Mouse (Mus musculus) MEL (cell line): ENCODE measurements at regions not wholly inside any gene's neighbourhood (a gene's known extent, or its start where the extent isn't known, plus 50 kb on each side); places are given as distances from the start of the nearest gene placed in this dataset.

Experiments used
- DNase-seq: peaks from one replicate; pipeline ENCODE4 v3.0.0; 2011; ENCODE audit warnings: low read depth, low spot score
- H3K27ac ChIP-seq: 2 replicates; pipeline ENCODE4 v1.5.1; 2012; ENCODE audit warnings: low read depth, mild to moderate bottlenecking, control low read depth, low read length, moderate library complexity; ENCODE audit not compliant: control insufficient read depth
- H3K27me3 ChIP-seq, 2 experiments: fragments of 150-350 bp in 1 of 2; sonication (generic) in 1 of 2; 2 replicates each; pipeline ENCODE4 v1.6.1; 2012; ENCODE audit warnings: low read length in 2 of 2, mild to moderate bottlenecking in 2 of 2, improper control_type of control experiment in 1 of 2, moderate library complexity in 1 of 2; ENCODE audit not compliant: insufficient read depth in 2 of 2, control insufficient read depth in 1 of 2
- H3K36me3 ChIP-seq, 2 experiments: 2 replicates each; pipeline ENCODE4 v1.6.1; 2012 to 2014; ENCODE audit warnings: low read length in 2 of 2, improper control_type of control experiment in 1 of 2, inconsistent platforms in 1 of 2, mild to moderate bottlenecking in 1 of 2; ENCODE audit not compliant: insufficient read depth in 2 of 2, control insufficient read depth in 1 of 2
- H3K4me1 ChIP-seq, 2 experiments: fragments of 150-350 bp in 1 of 2; sonication (generic) in 1 of 2; 2 replicates each; pipeline ENCODE4 v1.6.1; 2012; ENCODE audit warnings: low read length in 2 of 2, improper control_type of control experiment in 1 of 2, mild to moderate bottlenecking in 1 of 2; ENCODE audit not compliant: insufficient read depth in 2 of 2, control insufficient read depth in 1 of 2
- H3K4me3 ChIP-seq, 2 experiments: fragments of 150-350 bp in 1 of 2; sonication (generic) in 1 of 2; 2 replicates each; pipeline ENCODE4 v1.5.1; 2012; ENCODE audit warnings: low read depth in 2 of 2, low read length in 2 of 2, mild to moderate bottlenecking in 2 of 2, moderate library complexity in 2 of 2, control low read depth in 1 of 2, improper control_type of control experiment in 1 of 2; ENCODE audit not compliant: control insufficient read depth in 1 of 2, insufficient read depth in 1 of 2
- H3K79me2 ChIP-seq: 2 replicates; pipeline ENCODE4 v1.6.1; 2012; ENCODE audit warnings: mild to moderate bottlenecking, low read length, moderate library complexity; ENCODE audit not compliant: control insufficient read depth, poor library complexity, insufficient read depth
- H3K9ac ChIP-seq: 2 replicates; pipeline ENCODE4 v1.6.1; 2012; ENCODE audit warnings: low read depth, mild to moderate bottlenecking, control low read depth, low read length, moderate library complexity; ENCODE audit not compliant: control insufficient read depth, poor library complexity, severe bottlenecking
- H3K9me3 ChIP-seq: fragments of 150-350 bp; sonication (generic); replicated peaks from 2 replicates; pipeline ENCODE4 v1.6.1; 2012; ENCODE audit warnings: mild to moderate bottlenecking, low read length, improper control_type of control experiment, moderate library complexity; ENCODE audit not compliant: insufficient read depth
- BHLHE40 ChIP-seq: IDR thresholded peaks from 2 replicates; pipeline ENCODE4 v1.6.1; 2012; ENCODE audit warnings: low read depth, mild to moderate bottlenecking, inconsistent platforms, low read length, improper control_type of control experiment, borderline replicate concordance
- CHD1 ChIP-seq: IDR thresholded peaks from 2 replicates; pipeline ENCODE4 v1.6.1; 2012; ENCODE audit warnings: low read depth, mild to moderate bottlenecking, inconsistent platforms, low read length, improper control_type of control experiment
- CHD2 ChIP-seq: IDR thresholded peaks from 2 replicates; pipeline ENCODE4 v1.6.1; 2011; ENCODE audit warnings: low read length, improper control_type of control experiment
- E2F4 ChIP-seq: IDR thresholded peaks from 2 replicates; pipeline ENCODE4 v1.6.1; 2011; ENCODE audit warnings: low read depth, low read length, improper control_type of control experiment, borderline replicate concordance
- ELF1 ChIP-seq: IDR thresholded peaks from 2 replicates; pipeline ENCODE4 v1.6.1; 2014; ENCODE audit warnings: low read depth, mild to moderate bottlenecking, inconsistent platforms, low read length, improper control_type of control experiment, moderate library complexity
- EP300 ChIP-seq, 2 experiments: IDR thresholded peaks; 2 replicates each; pipeline ENCODE4 v1.6.1; 2011; ENCODE audit warnings: improper control_type of control experiment in 2 of 2, low read length in 2 of 2, low read depth in 1 of 2, mild to moderate bottlenecking in 1 of 2
- GABPA ChIP-seq: IDR thresholded peaks from 2 replicates; pipeline ENCODE4 v1.6.1; 2012; ENCODE audit warnings: low read depth, mild to moderate bottlenecking, inconsistent platforms, low read length, improper control_type of control experiment, moderate library complexity
- GATA1 ChIP-seq: IDR thresholded peaks from 2 replicates; pipeline ENCODE4 v1.6.1; 2011; ENCODE audit warnings: low read depth, low read length, improper control_type of control experiment
- HCFC1 ChIP-seq: IDR thresholded peaks from 2 replicates; pipeline ENCODE4 v1.6.1; 2012; ENCODE audit warnings: low read depth, mild to moderate bottlenecking, inconsistent platforms, low read length, improper control_type of control experiment, moderate library complexity
- JUND ChIP-seq: IDR thresholded peaks from 2 replicates; pipeline ENCODE4 v1.6.1; 2011; ENCODE audit warnings: low read depth, mild to moderate bottlenecking, improper control_type of control experiment, low read length
- KAT2A ChIP-seq: conservative IDR thresholded peaks from 2 replicates; pipeline ENCODE4 v1.6.1; 2012; ENCODE audit warnings: low read depth, low read length, improper control_type of control experiment, inconsistent platforms
- MAFK ChIP-seq: IDR thresholded peaks from 2 replicates; pipeline ENCODE4 v1.6.1; 2011; ENCODE audit warnings: low read depth, mild to moderate bottlenecking, low read length, improper control_type of control experiment, borderline replicate concordance
- MAX ChIP-seq: IDR thresholded peaks from 2 replicates; pipeline ENCODE4 v1.6.1; 2011; ENCODE audit warnings: low read length, improper control_type of control experiment
- MXI1 ChIP-seq: IDR thresholded peaks from 2 replicates; pipeline ENCODE4 v1.6.1; 2011; ENCODE audit warnings: mild to moderate bottlenecking, low read depth, low read length, improper control_type of control experiment
- MYB ChIP-seq: IDR thresholded peaks from 2 replicates; pipeline ENCODE4 v1.6.1; 2011; ENCODE audit warnings: mild to moderate bottlenecking, low read depth, low read length, improper control_type of control experiment
- MYC ChIP-seq: IDR thresholded peaks from 2 replicates; pipeline ENCODE4 v1.6.1; 2011; ENCODE audit warnings: low read depth, mild to moderate bottlenecking, low read length, improper control_type of control experiment, moderate library complexity
- NELFE ChIP-seq: IDR thresholded peaks from 2 replicates; pipeline ENCODE4 v1.6.1; 2011; ENCODE audit warnings: low read depth, low read length, improper control_type of control experiment
- NRF1 ChIP-seq: IDR thresholded peaks from 2 replicates; pipeline ENCODE4 v1.6.1; 2014; ENCODE audit warnings: low read depth, mild to moderate bottlenecking, inconsistent platforms, low read length, improper control_type of control experiment, moderate library complexity; ENCODE audit not compliant: poor library complexity, insufficient read depth, severe bottlenecking
- POLR2A ChIP-seq, 2 experiments: IDR thresholded peaks; 2 replicates each; pipeline ENCODE4 v1.6.1; 2011 to 2012; ENCODE audit warnings: low read length in 2 of 2, mild to moderate bottlenecking in 2 of 2, control low read depth in 1 of 2, improper control_type of control experiment in 1 of 2, low read depth in 1 of 2, moderate library complexity in 1 of 2; ENCODE audit not compliant: control insufficient read depth in 1 of 2, insufficient read depth in 1 of 2, poor library complexity in 1 of 2
- POLR2AphosphoS2 ChIP-seq: IDR thresholded peaks from 2 replicates; pipeline ENCODE4 v1.6.1; 2011; ENCODE audit warnings: low read length, improper control_type of control experiment
- POLR2AphosphoS5 ChIP-seq: IDR thresholded peaks from 2 replicates; pipeline ENCODE4 v1.6.1; 2012; ENCODE audit warnings: low read depth, borderline replicate concordance, mild to moderate bottlenecking, inconsistent platforms, low read length, moderate library complexity, mixed read lengths
- RAD21 ChIP-seq: IDR thresholded peaks from 2 replicates; pipeline ENCODE4 v1.6.1; 2011; ENCODE audit warnings: mild to moderate bottlenecking, low read depth, low read length, improper control_type of control experiment
- RCOR1 ChIP-seq: IDR thresholded peaks from 2 replicates; pipeline ENCODE4 v1.6.1; 2012; ENCODE audit warnings: low read depth, mild to moderate bottlenecking, inconsistent platforms, low read length, improper control_type of control experiment
- SIN3A ChIP-seq: IDR thresholded peaks from 2 replicates; pipeline ENCODE4 v1.6.1; 2012; ENCODE audit warnings: low read length, improper control_type of control experiment, inconsistent platforms
- SMC3 ChIP-seq: IDR thresholded peaks from 2 replicates; pipeline ENCODE4 v1.6.1; 2011; ENCODE audit warnings: low read depth, low read length, improper control_type of control experiment
- TAL1 ChIP-seq: IDR thresholded peaks from 2 replicates; pipeline ENCODE4 v1.6.1; 2012; ENCODE audit warnings: mild to moderate bottlenecking, inconsistent platforms, low read length, moderate library complexity, mixed read lengths
- TBP ChIP-seq: IDR thresholded peaks from 2 replicates; pipeline ENCODE4 v1.8.0; 2011; ENCODE audit warnings: low read depth, low read length, improper control_type of control experiment
- TCF12 ChIP-seq: IDR thresholded peaks from 2 replicates; pipeline ENCODE4 v1.6.1; 2014; ENCODE audit warnings: low read depth, mild to moderate bottlenecking, inconsistent platforms, low read length, improper control_type of control experiment, moderate library complexity
- UBTF ChIP-seq: IDR thresholded peaks from 2 replicates; pipeline ENCODE4 v1.6.1; 2012; ENCODE audit warnings: low read depth, mild to moderate bottlenecking, inconsistent platforms, low read length, improper control_type of control experiment, moderate library complexity, borderline replicate concordance; ENCODE audit not compliant: insufficient read depth
- USF1 ChIP-seq: IDR thresholded peaks from 2 replicates; pipeline ENCODE4 v1.6.1; 2014; ENCODE audit warnings: low read depth, mild to moderate bottlenecking, inconsistent platforms, low read length, improper control_type of control experiment, moderate library complexity
- USF2 ChIP-seq, 2 experiments: IDR thresholded peaks; 2 replicates each; pipeline ENCODE4 v1.6.1; 2011 to 2012; ENCODE audit warnings: improper control_type of control experiment in 2 of 2, low read length in 2 of 2, borderline replicate concordance in 1 of 2, inconsistent platforms in 1 of 2, low read depth in 1 of 2, mild to moderate bottlenecking in 1 of 2; ENCODE audit not compliant: insufficient read depth in 1 of 2
- ZC3H11A ChIP-seq: IDR thresholded peaks from 2 replicates; pipeline ENCODE4 v1.6.1; 2012; ENCODE audit warnings: low read depth, mild to moderate bottlenecking, inconsistent platforms, low read length, improper control_type of control experiment
- ZKSCAN1 ChIP-seq: IDR thresholded peaks from 2 replicates; pipeline ENCODE4 v1.6.1; 2012; ENCODE audit warnings: low read depth, mild to moderate bottlenecking, inconsistent platforms, low read length, improper control_type of control experiment, moderate library complexity
- ZNF384 ChIP-seq: IDR thresholded peaks from 2 replicates; pipeline ENCODE4 v1.6.1; 2012; ENCODE audit warnings: low read depth, mild to moderate bottlenecking, inconsistent platforms, low read length, improper control_type of control experiment

- no peak for TF ChIP-seq HCFC1
- TF ChIP-seq USF2 (IDR thresholded peaks at IDR 0.05; ENCODE audit: borderline replicate concordance in 1 of 2, insufficient read depth in 1 of 2, low read depth in 1 of 2, low read length in 2 of 2): no peak
- TF ChIP-seq USF1: no peak
Measured at GRCm38 (mm10) chr4:9747411-9747938, 1126.8 kb upstream of the 2610301B20Rik start (continued).

DNA sequence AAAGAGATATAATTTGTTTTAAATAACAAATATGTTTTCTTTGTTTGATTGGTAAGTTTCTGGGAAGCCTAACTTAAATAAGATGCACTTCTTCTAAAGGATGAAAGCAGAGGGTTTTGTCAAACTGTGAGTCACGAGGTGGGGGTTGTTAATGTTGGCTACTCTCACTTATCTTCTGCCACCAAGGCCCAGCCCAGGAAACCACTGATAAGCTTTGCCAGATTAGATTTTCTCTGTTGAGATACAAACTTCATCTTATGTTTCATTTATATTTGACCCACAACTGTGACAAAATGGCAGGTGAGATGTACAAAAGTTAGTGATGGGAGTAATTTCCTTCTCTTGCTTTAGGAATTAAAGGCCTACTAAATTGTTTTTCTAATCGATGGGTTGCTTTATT lies 1126.2 kb upstream of the 2610301B20Rik start:
- peak overlapping the region in 1 of 2 experiments; percentile 41; a peak in 2 of 4 replicates for H3K4me3 ChIP-seq
- H3K79me2 ChIP-seq: no peaks in the 10 kb centered on the region
- peaks cover 33 to 39% of the 10 kb centered on the region in 2 experiments for H3K4me1 ChIP-seq
- peak; percentile 72 for DNase-seq
- H3K9ac ChIP-seq: peak overlapping the region; percentile 32; the same call in 1 of the 2 replicates
- peaks cover 0 to 53% of the 10 kb centered on the region in 2 experiments; a peak in 2 of 4 replicates for H3K36me3 ChIP-seq
- H3K27me3 ChIP-seq: no peaks in the 10 kb centered on the region
- H3K9me3 ChIP-seq: no peaks in the 10 kb centered on the region
- H3K27ac ChIP-seq: peak overlapping the region; percentile 94
- TF ChIP-seq MYC: 0 out of 2 replicates have a peak, but pooled peaks have one; percentile 36
- peak; percentile 43; the same call in 1 of the 2 replicates for TF ChIP-seq MAFK
- no peak for TF ChIP-seq HCFC1
- 0 out of 2 replicates have a peak, but pooled peaks have one; percentile 27 for TF ChIP-seq MXI1
- TF ChIP-seq EP300 (IDR thresholded peaks at IDR 0.05; ENCODE audit: low read depth in 1 of 2, low read length in 2 of 2): peak; percentile 95 to 96
- peak; percentile 22; the same call in 1 of the 2 replicates for TF ChIP-seq TAL1
- TF ChIP-seq JUND: peak; percentile 87
- TF ChIP-seq GABPA: no peak
- TF ChIP-seq UBTF: no peak
- no peak for TF ChIP-seq ELF1
- peak; percentile 94 for TF ChIP-seq TCF12
- TF ChIP-seq MAX: peak; percentile 55
- peak; percentile 77; the same call in 1 of the 2 replicates for TF ChIP-seq BHLHE40
- peak; percentile 63 for TF ChIP-seq SIN3A
- TF ChIP-seq NELFE: no peak
- no peak for TF ChIP-seq SMC3
- TF ChIP-seq CHD2: peak; percentile 60
- TF ChIP-seq RCOR1: peak; percentile 87
- 0 out of 2 replicates have a peak, but pooled peaks have one; percentile 10 for TF ChIP-seq ZC3H11A
- no peak for TF ChIP-seq ZNF384
- 0 out of 2 replicates have a peak, but pooled peaks have one; percentile 22 for TF ChIP-seq TBP
- TF ChIP-seq POLR2AphosphoS2: no peak
- TF ChIP-seq GATA1: peak; percentile 99
- TF ChIP-seq ZKSCAN1: no peak
- TF ChIP-seq POLR2AphosphoS5: no peak
- TF ChIP-seq CHD1: 0 out of 2 replicates have a peak, but pooled peaks have one; percentile 73
- 0 out of 2 replicates have a peak, but pooled peaks have one; percentile 38 for TF ChIP-seq KAT2A
- TF ChIP-seq NRF1: no peak
- TF ChIP-seq USF2 (IDR thresholded peaks at IDR 0.05; ENCODE audit: borderline replicate concordance in 1 of 2, insufficient read depth in 1 of 2, low read depth in 1 of 2, low read length in 2 of 2): no peak
- no peak for TF ChIP-seq RAD21
- TF ChIP-seq USF1: peak; percentile 77
- TF ChIP-seq E2F4: no peak
- peak in 1 of 2 experiments; percentile 28; a peak in 1 of 4 replicates for TF ChIP-seq POLR2A (IDR thresholded peaks at IDR 0.05; ENCODE audit: control insufficient read depth in 1 of 2, insufficient read depth in 1 of 2, low read depth in 1 of 2, low read length in 2 of 2, poor library complexity in 1 of 2)
- peak; percentile 64; the same call in 1 of the 2 replicates for TF ChIP-seq MYB
